Mouse (Mus musculus) hindbrain, embryonic 16.5 days (tissue): ENCODE measurements around the gene B3gnt2. TPM values are rescaled to one million over a fixed set of nuclear protein-coding genes. Genes with fewer than 3 reads are reported as not detected.

Source experiments
- ATAC-seq: fragments of 200-750 bp; cut with Nextera tagmentation; 2 replicates; pipeline ENCODE4 v1.8.0; 2017; ENCODE audit warnings: moderate TSS enrichment, moderate library complexity
- H3K27ac ChIP-seq: fragments of 300-500 bp; sonication (generic); 2 replicates; pipeline ENCODE4 v1.5.1; 2014; ENCODE audit warnings: low read depth, mild to moderate bottlenecking, control low read depth, low read length, moderate library complexity
- H3K27me3 ChIP-seq: fragments of 300-500 bp; sonication (generic); replicated peaks from 2 replicates; pipeline ENCODE4 v1.6.1; 2014; ENCODE audit warnings: low read length; ENCODE audit not compliant: control insufficient read depth, insufficient read depth
- H3K36me3 ChIP-seq: fragments of 300-500 bp; sonication (generic); 2 replicates; pipeline ENCODE4 v1.6.1; 2014; ENCODE audit warnings: mild to moderate bottlenecking, low read length, moderate library complexity, mixed read lengths; ENCODE audit not compliant: control insufficient read depth, insufficient read depth
- H3K4me1 ChIP-seq: fragments of 300-500 bp; sonication (generic); 2 replicates; pipeline ENCODE4 v1.6.1; 2014; ENCODE audit warnings: low read depth, low read length; ENCODE audit not compliant: control insufficient read depth, insufficient read depth
- H3K4me2 ChIP-seq: fragments of 300-500 bp; sonication (generic); 2 replicates; pipeline ENCODE4 v1.6.1; 2014; ENCODE audit warnings: mild to moderate bottlenecking, low read length, control low read depth, moderate library complexity
- H3K4me3 ChIP-seq: fragments of 300-500 bp; sonication (generic); 2 replicates; pipeline ENCODE4 v1.5.1; 2014; ENCODE audit warnings: mild to moderate bottlenecking, low read length, control low read depth, moderate library complexity
- H3K9ac ChIP-seq: fragments of 300-500 bp; sonication (generic); 2 replicates; pipeline ENCODE4 v1.6.1; 2014; ENCODE audit warnings: low read depth, mild to moderate bottlenecking, control low read depth, low read length, moderate library complexity
- H3K9me3 ChIP-seq: fragments of 300-500 bp; sonication (generic); 2 replicates; pipeline ENCODE4 v1.6.1; 2014; ENCODE audit warnings: mild to moderate bottlenecking, low read length, moderate library complexity; ENCODE audit not compliant: control insufficient read depth
- WGBS: fragments of 180-500 bp; shearing (Covaris S2); extraction: QIAGEN DNeasy Blood & Tissue Kit; methylation state at CpG from one replicate; pipeline ENCODE4 v1.1.7; 2014; 5-methylcytosine and 5-hydroxymethylcytosine counted together
- polyA plus RNA-seq: library from polyadenylated mRNA; unstranded; fragments of >200 nt; fragmentation: Nextera tagmentation; extraction: Ambion mirVana; gene quantifications from 2 replicates; pipeline ENCODE4 v1.2.1, GENCODE M21; 2015

Gene B3gnt2
- polyA plus RNA-seq: 2.1 and 2.7 TPM in 2 replicates

- Histone ChIP-seq H3K4me3 (peak within 1 kb of the TSS; percentile 84), H3K4me1 (peaks cover 17% of the 10 kb centered on the region), H3K4me2 (peak within 1 kb of the TSS; percentile 97), H3K9me3 (no peaks in the 10 kb centered on the region), H3K27ac (0 out of 2 replicates have a peak within 1 kb of the TSS, but pooled peaks have one; percentile 48), H3K36me3 (no peaks in the 10 kb centered on the region), H3K27me3 (peaks cover 25% of the 10 kb centered on the region), H3K9ac (peak within 1 kb of the TSS; percentile 76)
- peak; percentile 3; the same call in 1 of the 2 replicates for ATAC-seq
- WGBS: 5% methylated on average over 41 of the region's 41 CpGs
Measured at GRCm38 (mm10) chr11:22860335-22861227, at the start of gene B3gnt2. B3gnt2 (minus strand) TSS chr11:22860961.

GRCm38 (mm10) chr11:22906453-22906865 lies 45.7 kb upstream of the B3gnt2 start:
- Histone ChIP-seq H3K27ac (no peak overlapping the region), H3K9ac (no peak overlapping the region), H3K36me3 (no peaks in the 10 kb centered on the region), H3K4me3 (no peak overlapping the region), H3K4me2 (no peak overlapping the region), H3K4me1 (no peaks in the 10 kb centered on the region), H3K27me3 (no peaks in the 10 kb centered on the region), H3K9me3 (no peaks in the 10 kb centered on the region)
- ATAC-seq: no peak

- H3K9me3 ChIP-seq: no peaks in the 10 kb centered on the region
- H3K4me3 ChIP-seq: no peak overlapping the region
- 91% methylated on average over 2 of the region's 2 CpGs for WGBS
- ATAC-seq: no peak
- H3K36me3 ChIP-seq: peaks cover 2% of the 10 kb centered on the region; the same call in 1 of the 2 replicates
- no peaks in the 10 kb centered on the region for H3K4me1 ChIP-seq
- no peak overlapping the region for H3K27ac ChIP-seq
- H3K27me3 ChIP-seq: no peaks in the 10 kb centered on the region
- no peak overlapping the region for H3K4me2 ChIP-seq
- H3K9ac ChIP-seq: no peak overlapping the region
Measured at GRCm38 (mm10) chr11:22902923-22903322, 42.2 kb upstream of the B3gnt2 start.

GRCm38 (mm10) chr11:22900041-22900440 lies 39.3 kb upstream of the B3gnt2 start:
- no peak overlapping the region for H3K27ac ChIP-seq

GRCm38 (mm10) chr11:22897642-22898041 lies 36.9 kb upstream of the B3gnt2 start:
- Histone ChIP-seq H3K4me2 (no peak overlapping the region), H3K27ac (no peak overlapping the region), H3K9me3 (no peaks in the 10 kb centered on the region; the same call in 1 of the 2 replicates), H3K4me1 (no peaks in the 10 kb centered on the region), H3K27me3 (no peaks in the 10 kb centered on the region), H3K36me3 (peaks cover 2% of the 10 kb centered on the region; the same call in 1 of the 2 replicates), H3K4me3 (no peak overlapping the region), H3K9ac (no peak overlapping the region)
- 94% methylated on average over 4 of the region's 4 CpGs for WGBS
- ATAC-seq: no peak

More at GRCm38 (mm10) chr11:22900041-22900440, 39.3 kb upstream of the B3gnt2 start:
- Histone ChIP-seq H3K4me3 (no peak overlapping the region), H3K9me3 (no peaks in the 10 kb centered on the region), H3K9ac (no peak overlapping the region), H3K4me1 (no peaks in the 10 kb centered on the region), H3K27me3 (no peaks in the 10 kb centered on the region), H3K36me3 (peaks cover 2% of the 10 kb centered on the region; the same call in 1 of the 2 replicates), H3K4me2 (no peak overlapping the region)
- WGBS: 88% methylated on average over 3 of the region's 3 CpGs
- ATAC-seq: no peak

- no peak overlapping the region for H3K4me3 ChIP-seq
- 94% methylated on average over 4 of the region's 4 CpGs for WGBS
- no peaks in the 10 kb centered on the region for H3K4me1 ChIP-seq
- H3K27me3 ChIP-seq: no peaks in the 10 kb centered on the region
- ATAC-seq: no peak
- no peaks in the 10 kb centered on the region; the same call in 1 of the 2 replicates for H3K9me3 ChIP-seq
- peaks cover 2% of the 10 kb centered on the region; the same call in 1 of the 2 replicates for H3K36me3 ChIP-seq
- no peak overlapping the region for H3K27ac ChIP-seq
- H3K9ac ChIP-seq: no peak overlapping the region
- H3K4me2 ChIP-seq: no peak overlapping the region
Measured at GRCm38 (mm10) chr11:22897127-22897526, 36.4 kb upstream of the B3gnt2 start.

- Histone ChIP-seq H3K4me3 (no peak overlapping the region), H3K27me3 (no peaks in the 10 kb centered on the region), H3K9me3 (no peaks in the 10 kb centered on the region; the same call in 1 of the 2 replicates), H3K4me2 (no peak overlapping the region), H3K9ac (no peak overlapping the region), H3K36me3 (no peaks in the 10 kb centered on the region), H3K27ac (no peak overlapping the region), H3K4me1 (no peaks in the 10 kb centered on the region)
- no peak for ATAC-seq
- WGBS: 59% methylated on average over 3 of the region's 3 CpGs
Measured at GRCm38 (mm10) chr11:22893075-22893474, 32.3 kb upstream of the B3gnt2 start.

GRCm38 (mm10) chr11:22892466-22892865 lies 31.7 kb upstream of the B3gnt2 start:
- H3K27me3 ChIP-seq: no peaks in the 10 kb centered on the region
- no peaks in the 10 kb centered on the region for H3K36me3 ChIP-seq
- no peaks in the 10 kb centered on the region for H3K4me1 ChIP-seq
- no peak for ATAC-seq
- H3K27ac ChIP-seq: no peak overlapping the region
- no peaks in the 10 kb centered on the region; the same call in 1 of the 2 replicates for H3K9me3 ChIP-seq
- 64% methylated on average over 6 of the region's 6 CpGs for WGBS
- H3K9ac ChIP-seq: no peak overlapping the region
- H3K4me3 ChIP-seq: no peak overlapping the region
- no peak overlapping the region for H3K4me2 ChIP-seq

GRCm38 (mm10) chr11:22891876-22892275 lies 31.1 kb upstream of the B3gnt2 start:
- Histone ChIP-seq H3K4me1 (no peaks in the 10 kb centered on the region), H3K27ac (no peak overlapping the region), H3K4me2 (no peak overlapping the region), H3K9ac (no peak overlapping the region), H3K36me3 (no peaks in the 10 kb centered on the region), H3K27me3 (no peaks in the 10 kb centered on the region), H3K9me3 (no peaks in the 10 kb centered on the region; the same call in 1 of the 2 replicates), H3K4me3 (no peak overlapping the region)
- WGBS: 95% methylated on average over 7 of the region's 7 CpGs
- ATAC-seq: no peak
